Mouse (Mus musculus): Measurements from ENCODE around the gene Lima1.

Gene Lima1

DNA sequence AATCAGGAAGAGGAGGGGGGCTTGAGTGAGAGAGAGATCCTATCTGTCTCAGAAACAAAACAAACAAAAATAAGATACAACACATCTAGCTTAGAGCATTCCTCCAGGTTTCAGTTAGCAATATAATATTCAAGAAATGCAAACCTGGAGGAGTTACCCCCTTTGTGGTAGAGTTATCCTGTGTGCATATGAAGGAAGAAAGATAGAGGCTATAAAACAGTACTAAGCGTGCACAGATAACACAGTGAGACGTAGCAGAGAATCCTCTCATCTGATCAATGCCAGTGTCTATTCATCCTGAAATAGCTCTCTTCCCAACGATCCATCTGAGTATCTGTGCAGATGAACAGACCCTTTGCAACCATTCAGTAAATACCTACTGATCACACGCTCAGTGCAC is 107.8 kb downstream of the Lima1 start:
- DNase-seq (ENCODE audit: low read depth in 1 of 2, low spot score in 2 of 2) = no peak

DNA sequence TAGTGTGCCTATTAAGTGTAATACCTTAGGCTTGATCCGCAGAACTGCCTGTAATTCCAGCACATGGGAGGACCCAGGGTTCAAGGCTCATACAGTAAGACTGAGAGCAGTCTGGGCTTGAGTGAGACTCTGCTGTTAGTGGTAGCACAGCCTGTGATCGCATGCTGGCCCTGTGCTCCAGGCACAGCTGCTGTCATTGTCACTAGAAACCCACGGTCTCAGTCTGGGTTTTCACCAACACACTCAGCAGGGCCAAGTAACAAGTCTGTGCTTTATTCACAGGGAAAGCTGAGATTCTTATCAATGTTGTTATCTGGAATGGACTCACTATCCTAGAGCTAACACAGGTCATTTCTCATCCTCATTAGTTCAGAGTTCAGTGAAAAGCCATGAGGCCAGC is 121.1 kb downstream of the Lima1 start:
- no peak for DNase-seq (ENCODE audit: low read depth in 1 of 2, low spot score in 2 of 2)

DNA sequence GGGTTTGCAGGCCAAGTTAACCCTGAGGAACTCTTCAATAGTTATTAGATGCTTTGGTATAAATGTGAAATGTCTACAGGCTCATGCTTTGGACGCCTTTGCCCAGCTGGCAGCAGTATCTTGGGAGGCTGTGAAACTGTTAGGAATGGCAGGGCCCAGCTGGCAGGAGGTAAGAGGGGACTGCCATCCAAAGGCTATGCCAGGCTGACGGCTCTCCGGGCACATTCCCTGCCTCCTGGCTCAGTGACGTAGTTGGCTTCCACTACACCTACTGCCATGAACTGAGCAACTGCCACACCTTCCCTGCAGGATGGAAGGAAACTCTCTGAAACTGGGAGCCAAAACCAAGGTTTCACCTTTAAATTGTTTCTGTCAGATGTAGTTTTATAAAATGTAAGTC is 135.0 kb downstream of the Lima1 start:
- no peak for DNase-seq (ENCODE audit: low read depth in 1 of 2, low spot score in 2 of 2)

DNA sequence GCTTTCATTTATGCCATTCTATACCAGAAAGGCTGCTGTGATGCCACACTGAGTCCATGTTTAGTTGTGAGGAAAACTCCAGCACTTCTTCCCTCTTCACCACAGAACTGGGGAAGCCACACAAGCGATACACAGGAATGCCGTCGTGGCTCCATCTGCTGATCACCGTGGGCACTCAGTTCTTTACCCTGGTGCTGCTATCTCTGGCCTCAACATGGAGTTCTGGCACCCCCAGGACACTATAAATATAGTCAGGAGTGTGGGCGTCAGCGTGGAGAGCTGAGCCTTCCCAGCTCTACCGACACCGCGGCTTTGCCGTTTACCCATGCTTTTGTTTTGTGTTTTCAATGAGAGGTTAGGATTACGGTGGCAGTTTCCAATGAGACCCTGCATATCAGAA is 138.6 kb downstream of the Lima1 start:
- DNase-seq (ENCODE audit: low read depth in 1 of 2, low spot score in 2 of 2) = no peak

DNA sequence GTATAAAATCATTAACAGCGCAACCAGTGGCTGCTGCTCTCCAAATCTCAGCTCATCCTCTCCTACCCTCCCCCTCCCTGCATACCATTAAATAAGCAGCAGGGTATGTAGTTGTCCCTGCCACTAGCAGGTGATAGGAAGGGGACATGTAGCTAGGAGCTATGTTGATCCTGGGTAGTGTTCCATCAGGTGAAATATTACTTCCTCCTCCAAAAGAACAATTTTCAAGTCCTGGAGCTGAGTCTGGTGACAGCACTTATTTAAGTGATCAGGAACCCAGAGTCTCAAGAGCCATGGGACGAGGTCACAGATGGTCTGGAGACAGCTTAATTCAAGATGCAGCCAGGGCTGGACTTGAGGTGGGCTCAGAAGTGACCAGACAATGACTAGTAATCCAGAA is 139.6 kb downstream of the Lima1 start:
- peak; percentile 100 for DNase-seq (ENCODE audit: low read depth in 1 of 2, low spot score in 2 of 2)

DNA sequence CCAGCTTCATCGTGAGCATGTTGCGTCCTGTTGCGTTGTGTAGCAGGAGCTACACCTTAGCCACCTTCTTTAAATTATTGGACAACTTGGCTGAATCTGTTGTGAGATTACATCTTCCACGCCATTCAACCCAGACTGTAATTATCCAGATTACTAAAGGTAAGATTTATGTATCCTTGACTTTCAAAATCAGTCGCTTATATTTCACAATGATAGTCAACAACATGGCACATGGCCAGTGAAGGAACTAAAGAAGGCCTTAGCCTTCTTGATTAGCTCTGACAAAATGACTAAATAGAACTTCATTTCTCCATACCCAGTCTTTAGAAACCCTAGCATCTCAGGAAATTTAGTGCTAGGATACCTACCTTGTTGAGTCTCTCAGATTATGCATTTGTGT is 142.1 kb downstream of the Lima1 start:
- no peak for DNase-seq (ENCODE audit: low read depth in 1 of 2, low spot score in 2 of 2)

DNA sequence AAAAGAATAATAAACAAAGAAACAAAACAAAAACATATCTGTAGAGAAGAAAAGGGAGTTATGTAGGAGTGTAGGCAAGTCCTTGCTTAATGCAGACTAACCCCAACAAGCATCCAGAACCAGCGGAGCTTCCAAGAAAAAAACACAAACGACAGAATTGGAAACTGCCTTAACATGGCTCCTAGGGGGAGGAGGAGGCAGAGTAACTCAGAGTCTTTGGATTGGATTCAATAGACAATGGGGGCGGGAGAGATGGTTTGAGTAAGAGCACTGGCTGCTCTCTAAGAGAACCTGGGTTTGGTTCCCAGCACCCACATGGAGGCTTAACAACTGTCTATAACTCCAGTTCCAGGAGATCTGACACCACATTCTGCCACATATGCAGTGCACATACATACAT is 143.6 kb downstream of the Lima1 start:
- no peak for DNase-seq (ENCODE audit: low read depth in 1 of 2, low spot score in 2 of 2)

DNA sequence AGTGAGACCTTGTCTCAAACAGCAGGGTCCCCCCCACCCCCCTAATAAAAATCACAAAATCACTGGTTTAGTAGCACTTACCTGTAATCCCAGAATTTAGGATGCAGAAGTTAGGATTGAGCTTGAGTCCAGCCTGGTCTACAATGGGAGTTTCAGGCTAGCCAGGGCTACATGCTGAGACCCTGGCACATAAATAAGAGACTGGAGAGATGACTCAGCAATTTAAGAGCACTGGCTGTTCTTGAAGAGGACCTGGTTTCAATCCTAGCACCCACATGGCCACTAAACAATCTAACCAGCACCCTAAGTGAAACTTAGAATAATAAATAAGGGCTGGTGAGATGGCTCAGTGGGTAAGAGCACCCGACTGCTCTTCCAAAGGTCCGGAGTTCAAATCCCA is 144.1 kb downstream of the Lima1 start:
- DNase-seq (ENCODE audit: low read depth in 1 of 2, low spot score in 2 of 2) = no peak

DNA sequence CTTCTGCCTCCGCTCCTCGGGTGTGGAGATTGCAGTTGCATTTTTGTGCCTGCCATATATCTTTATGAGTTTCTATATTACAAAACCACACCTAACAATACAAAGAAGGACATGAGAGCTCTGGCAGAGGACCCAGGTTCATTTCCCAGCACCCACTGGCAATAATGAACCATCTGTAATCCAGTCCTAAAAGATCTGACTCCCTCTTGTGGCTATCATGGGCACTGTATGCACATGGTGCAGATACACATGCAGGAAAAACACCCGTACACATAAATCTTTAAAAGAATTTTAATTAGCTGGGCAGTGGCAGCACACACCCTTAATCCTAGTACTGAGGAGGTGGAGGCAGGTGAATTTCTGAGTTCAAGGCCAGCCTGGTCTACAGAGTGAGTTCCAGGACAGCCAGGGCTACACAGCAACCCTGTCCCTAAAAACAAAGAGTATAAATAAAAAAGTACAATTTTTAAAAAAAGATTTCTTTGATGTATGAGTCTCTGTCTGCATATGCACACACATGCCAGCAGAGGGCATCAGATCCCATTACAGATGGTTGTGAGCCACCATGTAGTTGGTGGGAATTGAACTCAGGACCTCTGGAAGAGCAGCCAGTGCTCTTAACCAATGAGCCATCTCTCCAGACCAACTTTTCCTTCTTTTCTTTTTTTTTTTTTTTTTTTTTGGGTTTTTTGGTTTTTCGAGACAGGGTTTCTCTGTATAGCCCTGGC is 146.0 kb downstream of the Lima1 start:
- no peak for DNase-seq (ENCODE audit: low read depth in 1 of 2, low spot score in 2 of 2)
